In the genomic region with DNA sequence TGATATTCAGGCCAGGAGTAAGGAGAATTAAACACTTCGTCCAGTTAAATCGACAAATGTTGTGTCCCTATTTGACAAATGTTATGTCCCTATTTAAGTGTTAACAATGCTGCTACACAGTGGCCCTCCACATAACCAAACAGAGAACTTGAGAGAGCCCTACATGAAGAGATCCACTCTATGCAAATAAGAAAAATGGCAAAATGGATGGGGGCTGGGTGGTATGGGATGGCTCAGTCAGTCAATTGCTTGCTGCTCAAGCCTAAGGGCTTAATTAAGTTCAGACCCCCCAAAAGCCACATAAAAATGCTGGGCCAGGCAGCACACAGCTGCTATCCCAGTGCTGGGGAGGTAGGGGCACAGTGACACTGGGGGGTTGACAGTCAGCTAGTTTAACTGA, we compare ENCODE assay signal across 8 mouse cellular contexts. TPM values are rescaled to one million over a fixed set of nuclear protein-coding genes. Genes with fewer than 3 reads are reported as not detected.
A peak's percentile ranks its signal among the peaks of the same experiment; 100 is the strongest.
DNase-seq lines count a peak whose midpoint lies in the region; ATAC-seq and TF ChIP-seq lines count a peak whose summit lies in the region.

No protein-coding gene starts in this region.

- TF ChIP-seq POLR2A in brain, embryonic 14.5 days (IDR thresholded peaks at IDR 0.05; ENCODE audit: borderline replicate concordance, extremely low read depth, insufficient read depth, insufficient read length, poor library complexity, severe bottlenecking), result no peak

- no peaks in the 10 kb centered on the region for H3K9me3 ChIP-seq in heart, embryonic 13.5 days
- H3K9me3 ChIP-seq in hindbrain, embryonic 11.5 days (ENCODE audit: control insufficient read depth, low read length), result no peaks in the 10 kb centered on the region
- H3K9me3 ChIP-seq in midbrain, embryonic 13.5 days, result no peaks in the 10 kb centered on the region

- H3K27me3 ChIP-seq in heart, embryonic 13.5 days (replicated peaks), result no peaks in the 10 kb centered on the region
- H3K27me3 ChIP-seq in hindbrain, embryonic 11.5 days (ENCODE audit: control insufficient read depth, insufficient read depth, low read length), result no peaks in the 10 kb centered on the region
- no peaks in the 10 kb centered on the region for H3K27me3 ChIP-seq in midbrain, embryonic 13.5 days

- H3K27ac ChIP-seq in heart, embryonic 13.5 days (replicated peaks), result peak overlapping the region; percentile 85
- H3K27ac ChIP-seq in hindbrain, embryonic 11.5 days (ENCODE audit: low read depth, low read length), result peak overlapping the region; percentile 19; the same call in 1 of the 2 replicates
- H3K27ac ChIP-seq in midbrain, embryonic 13.5 days, result peak overlapping the region; percentile 64

- no peaks in the 10 kb centered on the region for H3K36me3 ChIP-seq in heart, embryonic 13.5 days
- no peaks in the 10 kb centered on the region for H3K36me3 ChIP-seq in hindbrain, embryonic 11.5 days (ENCODE audit: control insufficient read depth, insufficient read depth, low read length)
- H3K36me3 ChIP-seq in midbrain, embryonic 13.5 days, result no peaks in the 10 kb centered on the region

- peaks cover 52% of the 10 kb centered on the region for H3K4me1 ChIP-seq in heart, embryonic 13.5 days
- H3K4me1 ChIP-seq in hindbrain, embryonic 11.5 days (replicated peaks; ENCODE audit: control insufficient read depth, insufficient read depth, low read length), result no peaks in the 10 kb centered on the region
- H3K4me1 ChIP-seq in midbrain, embryonic 13.5 days (replicated peaks), result peaks cover 16% of the 10 kb centered on the region

- H3K4me3 ChIP-seq in heart, embryonic 13.5 days, result no peak overlapping the region
- no peak overlapping the region for H3K4me3 ChIP-seq in hindbrain, embryonic 11.5 days (ENCODE audit: low read depth, low read length)
- no peak overlapping the region for H3K4me3 ChIP-seq in midbrain, embryonic 13.5 days (replicated peaks)

- no peak overlapping the region for H3K9ac ChIP-seq in heart, embryonic 13.5 days
- H3K9ac ChIP-seq in hindbrain, embryonic 11.5 days (ENCODE audit: low read depth, low read length), result no peak overlapping the region
- H3K9ac ChIP-seq in midbrain, embryonic 13.5 days (replicated peaks), result no peak overlapping the region

- no peak for ATAC-seq in heart, embryonic 13.5 days (ENCODE audit: extremely low read depth, insufficient number of reproducible peaks, low FRiP score, low TSS enrichment)
- peak; percentile 59; the same call in 1 of the 2 replicates for ATAC-seq in hindbrain, embryonic 11.5 days (ENCODE audit: low FRiP score)
- ATAC-seq in midbrain, embryonic 13.5 days, result 0 out of 2 replicates have a peak, but pooled peaks have one; percentile 53

- no peak for TF ChIP-seq CTCF in brain, embryonic 14.5 days (IDR thresholded peaks at IDR 0.05; ENCODE audit: borderline replicate concordance, extremely low read depth, insufficient read depth, insufficient read length)

- intact Hi-C loops in heart, postnatal 36 days (cut with DNase I), result no loop called here

- no peak for DNase-seq in heart, postnatal 36 days
- DNase-seq in brain, embryonic 14.5 days (ENCODE audit: low read depth), result peak; percentile 42
- peak; percentile 14 for DNase-seq in hindbrain, embryonic 11.5 days (ENCODE audit: low spot score)
- no peak for DNase-seq in urinary bladder, postnatal 4 days (ENCODE audit: low spot score in 2 of 2)
- no peak for DNase-seq in left cerebral cortex, adult 18-20 months (ENCODE audit: low spot score in 2 of 2)
- DNase-seq in right cerebral cortex, postnatal 14 days, result no peak

- 86% methylated on average over 2 of the region's 2 CpGs for WGBS in heart, embryonic 13.5 days
- 59% methylated on average over 2 of the region's 2 CpGs for WGBS in hindbrain, embryonic 11.5 days
- 69% methylated on average over 2 of the region's 2 CpGs for WGBS in midbrain, embryonic 13.5 days

- no peak overlapping the region for H3K4me2 ChIP-seq in heart, embryonic 13.5 days
- no peak overlapping the region for H3K4me2 ChIP-seq in hindbrain, embryonic 11.5 days (replicated peaks; ENCODE audit: low read depth, low read length)
- no peak overlapping the region; the same call in 1 of the 2 replicates for H3K4me2 ChIP-seq in midbrain, embryonic 13.5 days (replicated peaks)

RNA-seq across cellular contexts. Expression of a gene that starts 36.3 kb away (rescaled TPM):
- polyA plus RNA-seq in heart, embryonic 13.5 days (2015; fragmentation: Nextera tagmentation; extraction: Ambion mirVana), result 4.8 and 5.9 TPM in 2 replicates
- total RNA-seq in heart, postnatal 36 days (2021), result 1 to 10 TPM; 7.7 to 8.4 TPM
- 12.1 and 14.3 TPM in 2 replicates for polyA plus RNA-seq in brain, embryonic 14.5 days (2012; rRNA removed)
- polyA plus RNA-seq in hindbrain, embryonic 11.5 days (2014; fragmentation: Nextera tagmentation; extraction: Ambion mirVana), result 10.1 and 12.0 TPM in 2 replicates
- 9.7 and 10.4 TPM in 2 replicates for polyA plus RNA-seq in midbrain, embryonic 13.5 days (2015; fragmentation: Nextera tagmentation; extraction: Ambion mirVana)
- total RNA-seq in left cerebral cortex, adult 18-20 months (2021), result 10 to 100 TPM; 54.2 to 55.6 TPM

RNA-seq across cellular contexts. Expression of a gene that starts 37.3 kb away (rescaled TPM):
- polyA plus RNA-seq in heart, embryonic 13.5 days (2015; fragmentation: Nextera tagmentation; extraction: Ambion mirVana), result 335 and 366 TPM in 2 replicates
- total RNA-seq in heart, postnatal 36 days (2021), result 100 to 1,000 TPM; 181 to 194 TPM
- 230 and 306 TPM in 2 replicates for polyA plus RNA-seq in brain, embryonic 14.5 days (2012; rRNA removed)
- 322 and 331 TPM in 2 replicates for polyA plus RNA-seq in hindbrain, embryonic 11.5 days (2014; fragmentation: Nextera tagmentation; extraction: Ambion mirVana)
- polyA plus RNA-seq in midbrain, embryonic 13.5 days (2015; fragmentation: Nextera tagmentation; extraction: Ambion mirVana), result 378 and 397 TPM in 2 replicates
- total RNA-seq in left cerebral cortex, adult 18-20 months (2021), result 100 to 1,000 TPM; 229 to 237 TPM

Comparison
In these comparisons a context has a peak if more than half of its experiments do, and no peak if none do; other contexts are left out.
1. H3K27ac ChIP-seq: peak in every context shown above with its lines; median percentile 85 in heart, embryonic 13.5 days; 64 in midbrain, embryonic 13.5 days; 19 in hindbrain, embryonic 11.5 days.
2. DNase-seq: peak in brain, embryonic 14.5 days (single experiment) and hindbrain, embryonic 11.5 days (single experiment); none in heart, postnatal 36 days (0 of 2), urinary bladder, postnatal 4 days (0 of 2), left cerebral cortex, adult 18-20 months (0 of 2) and right cerebral cortex, postnatal 14 days (single experiment).